Mouse (Mus musculus) embryonic facial prominence, embryonic 15.5 days (tissue): Measurements from ENCODE around the gene Tollip. TPM values are rescaled to one million over a fixed set of nuclear protein-coding genes. Genes with fewer than 3 reads are reported as not detected.

Experiments
- ATAC-seq: fragments of 200-750 bp; cut with Nextera tagmentation; 2 replicates; pipeline ENCODE4 v1.8.0; 2017; ENCODE audit warnings: low read depth, moderate TSS enrichment; ENCODE audit not compliant: insufficient number of reproducible peaks, low FRiP score, low TSS enrichment
- H3K27ac ChIP-seq: fragments of 300-500 bp; sonication (generic); replicated peaks from 2 replicates; pipeline ENCODE4 v1.5.1; 2015; ENCODE audit warnings: mild to moderate bottlenecking, inconsistent platforms
- H3K27me3 ChIP-seq: fragments of 300-500 bp; sonication (generic); 2 replicates; pipeline ENCODE4 v1.6.1; 2015; ENCODE audit warnings: inconsistent platforms
- H3K36me3 ChIP-seq: fragments of 300-500 bp; sonication (generic); 2 replicates; pipeline ENCODE4 v1.6.1; 2015; ENCODE audit warnings: mild to moderate bottlenecking, inconsistent platforms
- H3K4me1 ChIP-seq: fragments of 300-500 bp; sonication (generic); 2 replicates; pipeline ENCODE4 v1.6.1; 2015; ENCODE audit warnings: inconsistent platforms
- H3K4me2 ChIP-seq: fragments of 300-500 bp; sonication (generic); replicated peaks from 2 replicates; pipeline ENCODE4 v1.6.1; 2015; ENCODE audit warnings: mild to moderate bottlenecking, inconsistent platforms
- H3K4me3 ChIP-seq: fragments of 300-500 bp; sonication (generic); replicated peaks from 2 replicates; pipeline ENCODE4 v1.5.1; 2015; ENCODE audit warnings: mild to moderate bottlenecking, inconsistent platforms
- H3K9ac ChIP-seq: fragments of 300-500 bp; sonication (generic); 2 replicates; pipeline ENCODE4 v1.6.1; 2015; ENCODE audit warnings: inconsistent platforms
- H3K9me3 ChIP-seq: fragments of 300-500 bp; sonication (generic); replicated peaks from 2 replicates; pipeline ENCODE4 v1.6.1; 2016; ENCODE audit warnings: inconsistent platforms
- WGBS: fragments of 180-500 bp; shearing (Covaris S2); methylation state at CpG from one replicate; pipeline ENCODE4 v1.1.7; 2015; 5-methylcytosine and 5-hydroxymethylcytosine counted together
- polyA plus RNA-seq: library from polyadenylated mRNA; unstranded; fragments of >200 nt; fragmentation: Nextera tagmentation; extraction: Ambion mirVana; gene quantifications from 2 replicates; pipeline ENCODE4 v1.2.1, GENCODE M21; 2015

Gene Tollip
- 50.4 and 56.0 TPM in 2 replicates for polyA plus RNA-seq

GRCm38 (mm10) chr7:141918407-141918806 is at the start of gene Tollip:
Gene Tollip, minus strand, starts transcription at chr7:141918507.
- Histone ChIP-seq H3K9me3 (no peaks in the 10 kb centered on the region), H3K9ac (no peak within 1 kb of the TSS), H3K36me3 (no peaks in the 10 kb centered on the region), H3K4me1 (no peaks in the 10 kb centered on the region), H3K4me3 (no peak within 1 kb of the TSS), H3K4me2 (no peak within 1 kb of the TSS), H3K27ac (no peak within 1 kb of the TSS), H3K27me3 (no peaks in the 10 kb centered on the region)
- ATAC-seq: no peak
- WGBS: 87% methylated on average over 2 of the region's 2 CpGs

DNA sequence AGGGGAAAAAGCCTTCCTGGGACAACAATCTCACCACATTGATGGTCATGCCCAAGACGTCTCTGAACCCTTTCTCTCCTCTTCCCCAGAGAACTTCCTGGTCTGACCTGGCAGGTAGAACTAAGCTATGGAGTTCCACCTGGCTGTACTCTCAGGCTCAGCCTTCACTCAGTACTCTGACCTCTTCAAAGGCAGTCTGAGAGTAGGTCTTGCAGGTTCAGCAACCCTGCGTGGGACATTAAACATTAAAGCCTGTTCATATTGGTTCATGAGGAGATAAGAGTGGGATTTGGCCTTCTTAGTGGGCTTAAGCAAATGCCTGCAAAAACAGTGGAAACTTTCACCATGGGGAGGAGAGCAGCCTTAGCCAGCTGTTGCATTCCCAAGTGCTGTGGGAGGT is 48.0 kb upstream of the Tollip start:
- WGBS: 67% methylated on average over 2 of the region's 2 CpGs
- Histone ChIP-seq H3K36me3 (no peaks in the 10 kb centered on the region), H3K9ac (no peak overlapping the region), H3K27ac (no peak overlapping the region), H3K27me3 (0 out of 2 replicates have a peak, but pooled peaks cover 3% of the 10 kb centered on the region), H3K9me3 (no peaks in the 10 kb centered on the region), H3K4me1 (no peaks in the 10 kb centered on the region), H3K4me3 (no peak overlapping the region), H3K4me2 (no peak overlapping the region)
- ATAC-seq: no peak

DNA sequence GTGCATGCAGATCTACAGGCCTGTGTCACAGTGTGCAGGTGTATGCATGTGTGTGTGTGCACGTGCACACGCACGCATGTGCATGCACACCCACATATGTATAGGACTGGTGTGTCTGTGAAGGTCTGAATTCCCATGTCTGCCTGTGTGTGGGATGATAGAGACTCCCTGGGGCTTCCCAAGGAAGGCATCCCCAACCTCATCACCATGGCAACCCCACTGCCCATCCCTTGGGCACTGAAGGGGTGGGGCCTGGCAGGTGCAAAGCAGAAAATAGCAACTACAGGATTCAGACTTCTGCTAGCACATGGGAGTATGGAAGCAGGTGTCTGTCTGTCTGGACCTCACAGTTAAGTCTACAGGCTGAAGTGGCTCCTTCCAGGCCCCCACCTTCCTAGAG is 44.2 kb upstream of the Tollip start:
- H3K27me3 ChIP-seq: no peaks in the 10 kb centered on the region
- no peaks in the 10 kb centered on the region for H3K4me1 ChIP-seq
- no peak for ATAC-seq
- no peaks in the 10 kb centered on the region for H3K36me3 ChIP-seq
- H3K9me3 ChIP-seq: no peaks in the 10 kb centered on the region
- no peak overlapping the region for H3K9ac ChIP-seq
- no peak overlapping the region for H3K27ac ChIP-seq
- no peak overlapping the region for H3K4me3 ChIP-seq
- 92% methylated on average over 3 of the region's 3 CpGs for WGBS
- no peak overlapping the region for H3K4me2 ChIP-seq

DNA sequence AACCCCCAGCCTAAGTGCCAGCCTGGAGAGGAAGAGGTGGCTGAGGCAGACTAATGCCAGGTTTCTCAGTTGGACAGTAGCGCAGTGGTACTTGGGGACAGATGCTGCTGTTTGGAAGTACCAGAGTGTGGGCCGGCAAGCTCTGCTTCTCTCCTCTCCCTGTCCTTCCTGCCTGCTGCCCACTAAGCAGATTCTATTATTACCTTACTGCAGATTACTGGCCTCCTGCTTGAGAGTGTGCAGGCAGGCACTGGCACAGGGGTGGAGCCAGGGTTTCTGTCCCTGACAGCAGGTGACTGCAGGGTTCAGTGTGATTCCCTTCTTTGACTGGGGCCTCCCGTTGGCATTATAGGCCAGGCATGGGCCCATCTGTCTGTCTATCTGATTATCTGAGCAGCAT is 43.2 kb upstream of the Tollip start:
- Histone ChIP-seq H3K4me1 (no peaks in the 10 kb centered on the region), H3K4me2 (no peak overlapping the region), H3K27ac (no peak overlapping the region), H3K9me3 (no peaks in the 10 kb centered on the region), H3K36me3 (no peaks in the 10 kb centered on the region), H3K27me3 (no peaks in the 10 kb centered on the region), H3K9ac (no peak overlapping the region), H3K4me3 (no peak overlapping the region)
- 82% methylated on average over 3 of the region's 3 CpGs for WGBS
- no peak for ATAC-seq

GRCm38 (mm10) chr7:141960926-141961325 is 42.6 kb upstream of the Tollip start:
- Histone ChIP-seq H3K27me3 (no peaks in the 10 kb centered on the region), H3K9ac (no peak overlapping the region), H3K36me3 (no peaks in the 10 kb centered on the region), H3K4me1 (no peaks in the 10 kb centered on the region), H3K4me2 (no peak overlapping the region), H3K4me3 (no peak overlapping the region), H3K27ac (no peak overlapping the region), H3K9me3 (no peaks in the 10 kb centered on the region)
- 81% methylated on average over 2 of the region's 2 CpGs for WGBS
- no peak for ATAC-seq

DNA sequence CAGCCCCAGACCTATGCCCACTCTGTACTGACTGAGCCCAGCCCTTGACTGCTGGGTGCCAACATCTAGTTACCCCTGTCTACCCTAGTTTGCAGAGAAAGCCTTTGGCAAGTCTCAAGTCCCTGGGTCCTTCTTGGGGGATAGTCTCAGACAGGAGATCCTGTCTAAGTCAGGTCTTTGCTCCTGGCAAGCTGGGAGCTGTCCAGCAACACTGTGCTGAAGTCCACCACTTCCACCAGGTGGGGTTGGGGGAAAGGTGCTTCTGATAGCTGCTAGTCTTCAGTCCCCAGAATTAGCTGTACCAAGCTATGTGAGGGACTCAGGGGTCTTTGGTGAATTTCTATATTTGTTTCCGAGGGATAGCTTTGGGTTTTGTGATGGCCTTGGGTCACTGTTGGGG is 40.8 kb upstream of the Tollip start:
- ATAC-seq: no peak
- no peaks in the 10 kb centered on the region for H3K36me3 ChIP-seq
- H3K4me3 ChIP-seq: no peak overlapping the region
- no peak overlapping the region for H3K9ac ChIP-seq
- H3K4me1 ChIP-seq: no peaks in the 10 kb centered on the region
- 73% methylated on average over 1 of the region's 1 CpGs for WGBS
- no peaks in the 10 kb centered on the region for H3K9me3 ChIP-seq
- H3K27me3 ChIP-seq: 0 out of 2 replicates have a peak, but pooled peaks cover 2% of the 10 kb centered on the region
- H3K27ac ChIP-seq: no peak overlapping the region
- H3K4me2 ChIP-seq: no peak overlapping the region

DNA sequence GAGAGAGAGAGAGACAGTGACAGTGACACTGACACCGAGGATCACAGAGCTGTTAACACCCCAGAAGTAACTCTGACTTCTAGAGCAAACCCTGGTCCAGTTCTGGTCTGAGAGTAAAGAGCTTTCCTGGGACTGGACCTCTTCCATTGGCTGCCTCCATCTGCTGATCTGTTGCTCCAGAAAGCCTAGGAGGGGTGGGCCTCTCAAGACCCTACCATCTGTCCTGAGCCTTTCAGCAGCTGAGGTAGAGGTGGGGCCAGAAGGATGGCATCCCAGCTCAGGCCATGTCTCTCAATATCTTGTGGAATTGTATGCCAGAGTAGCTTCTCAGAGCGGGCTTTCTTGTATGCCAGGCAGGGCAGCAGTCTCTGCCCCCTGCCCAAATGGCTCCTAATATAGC is 39.9 kb upstream of the Tollip start:
- no peak overlapping the region for H3K27ac ChIP-seq
- H3K4me2 ChIP-seq: no peak overlapping the region
- H3K9me3 ChIP-seq: no peaks in the 10 kb centered on the region
- no peaks in the 10 kb centered on the region for H3K4me1 ChIP-seq
- no peaks in the 10 kb centered on the region for H3K36me3 ChIP-seq
- ATAC-seq: no peak
- H3K4me3 ChIP-seq: no peak overlapping the region
- WGBS: 80% methylated on average over 2 of the region's 2 CpGs
- H3K9ac ChIP-seq: no peak overlapping the region
- peaks cover 10% of the 10 kb centered on the region; the same call in 1 of the 2 replicates for H3K27me3 ChIP-seq

DNA sequence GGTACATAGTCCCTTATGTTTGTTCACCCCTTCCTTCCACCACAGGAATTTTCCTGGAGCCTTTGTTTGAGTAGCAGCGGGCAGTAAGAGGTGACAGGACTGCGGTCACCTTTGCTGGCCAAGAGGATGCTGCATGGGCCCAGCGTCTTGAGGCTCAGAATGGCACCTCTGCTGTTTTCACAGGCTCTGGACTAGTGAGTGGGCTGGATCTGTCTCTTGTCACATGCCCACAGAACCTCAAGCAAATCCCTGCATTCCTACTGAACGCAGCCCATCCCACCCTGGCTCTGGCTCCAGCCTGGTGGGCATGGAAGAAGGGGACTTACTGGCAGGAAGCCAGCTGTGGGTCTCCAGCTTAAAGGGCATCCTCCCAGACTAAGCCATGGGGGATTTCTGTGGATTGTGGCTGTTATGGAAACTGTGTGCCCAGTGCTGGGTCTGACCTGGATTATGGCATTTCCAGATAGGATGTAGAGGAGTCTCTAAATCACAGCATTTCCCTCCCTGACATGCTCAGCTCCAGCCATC is 39.3 kb upstream of the Tollip start:
- H3K27me3 ChIP-seq: peaks cover 16% of the 10 kb centered on the region; the same call in 1 of the 2 replicates
- no peak overlapping the region for H3K4me3 ChIP-seq
- ATAC-seq: no peak
- H3K9me3 ChIP-seq: no peaks in the 10 kb centered on the region
- no peaks in the 10 kb centered on the region for H3K36me3 ChIP-seq
- H3K9ac ChIP-seq: no peak overlapping the region
- 78% methylated on average over 4 of the region's 4 CpGs for WGBS
- no peak overlapping the region for H3K27ac ChIP-seq
- no peak overlapping the region for H3K4me2 ChIP-seq
- H3K4me1 ChIP-seq: no peaks in the 10 kb centered on the region

DNA sequence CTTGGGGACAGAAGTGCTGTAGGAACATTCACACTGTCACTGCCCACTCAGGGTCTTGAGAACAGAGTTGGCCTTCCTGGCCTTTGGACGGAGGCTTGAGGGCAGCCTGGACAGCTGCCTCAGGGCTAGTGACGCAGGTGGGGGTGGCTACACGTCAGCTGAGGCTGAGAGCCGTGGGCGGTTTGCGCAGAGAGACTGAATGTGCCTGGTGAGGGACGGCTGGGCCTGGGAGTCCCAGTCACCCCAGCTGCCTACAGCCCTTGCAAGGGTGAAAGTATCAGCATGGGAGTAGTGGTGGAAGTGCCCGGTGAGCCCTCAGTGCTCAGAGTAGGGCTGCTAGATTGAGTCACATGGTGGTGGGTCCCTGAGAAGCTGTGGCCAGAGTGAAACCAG is 37.9 kb upstream of the Tollip start:
- H3K36me3 ChIP-seq: no peaks in the 10 kb centered on the region
- ATAC-seq: no peak
- WGBS: 72% methylated on average over 8 of the region's 8 CpGs
- H3K27ac ChIP-seq: no peak overlapping the region
- H3K9ac ChIP-seq: no peak overlapping the region
- no peaks in the 10 kb centered on the region for H3K9me3 ChIP-seq
- no peaks in the 10 kb centered on the region for H3K4me1 ChIP-seq
- no peak overlapping the region for H3K4me2 ChIP-seq
- H3K4me3 ChIP-seq: no peak overlapping the region
- H3K27me3 ChIP-seq: peaks cover 30% of the 10 kb centered on the region

- Histone ChIP-seq H3K27me3 (peaks cover 35% of the 10 kb centered on the region), H3K4me2 (no peak overlapping the region), H3K4me1 (no peaks in the 10 kb centered on the region), H3K9ac (no peak overlapping the region), H3K27ac (no peak overlapping the region), H3K36me3 (no peaks in the 10 kb centered on the region), H3K9me3 (no peaks in the 10 kb centered on the region), H3K4me3 (no peak overlapping the region)
- ATAC-seq: no peak
- 57% methylated on average over 5 of the region's 5 CpGs for whole genome bisulfite sequencing
Observed at GRCm38 (mm10) chr7:141955565-141956173, 37.4 kb upstream of the Tollip start.

GRCm38 (mm10) chr7:141953616-141954015 is 35.3 kb upstream of the Tollip start:
- H3K4me1 ChIP-seq: peaks cover 17% of the 10 kb centered on the region
- peaks cover 53% of the 10 kb centered on the region for H3K27me3 ChIP-seq
- WGBS: 65% methylated on average over 6 of the region's 6 CpGs
- H3K36me3 ChIP-seq: no peaks in the 10 kb centered on the region
- H3K4me2 ChIP-seq: no peak overlapping the region
- no peak overlapping the region for H3K27ac ChIP-seq
- H3K9ac ChIP-seq: no peak overlapping the region
- no peak for ATAC-seq
- H3K9me3 ChIP-seq: no peaks in the 10 kb centered on the region
- no peak overlapping the region for H3K4me3 ChIP-seq

DNA sequence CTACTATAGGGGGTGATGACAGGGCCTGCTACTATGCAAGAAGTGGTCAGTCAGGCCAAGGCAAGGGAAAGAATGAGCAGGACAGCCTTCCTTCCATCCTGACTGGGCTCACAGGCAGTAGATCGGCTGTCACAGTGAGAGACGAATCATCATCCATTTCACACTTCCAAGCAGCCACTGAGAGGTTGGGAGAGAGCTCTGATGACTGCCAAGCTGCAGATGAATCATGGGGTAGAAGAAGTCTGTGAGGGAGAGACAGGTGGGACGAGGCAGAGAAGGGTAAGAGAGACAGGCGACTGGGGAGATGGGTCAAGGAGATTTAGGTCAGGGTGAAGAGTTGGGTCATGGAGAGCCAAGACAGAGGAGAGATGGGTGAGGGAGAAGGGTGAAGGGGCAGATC is 34.6 kb upstream of the Tollip start:
- no peak overlapping the region for H3K4me2 ChIP-seq
- H3K9ac ChIP-seq: no peak overlapping the region
- no peaks in the 10 kb centered on the region for H3K36me3 ChIP-seq
- peaks cover 60% of the 10 kb centered on the region for H3K27me3 ChIP-seq
- WGBS: 74% methylated on average over 4 of the region's 4 CpGs
- no peak overlapping the region for H3K27ac ChIP-seq
- H3K4me3 ChIP-seq: no peak overlapping the region
- no peaks in the 10 kb centered on the region for H3K9me3 ChIP-seq
- peaks cover 17% of the 10 kb centered on the region for H3K4me1 ChIP-seq
- ATAC-seq: no peak
